ENCODE assay signal across 9 mouse cellular contexts in the genomic region with DNA sequence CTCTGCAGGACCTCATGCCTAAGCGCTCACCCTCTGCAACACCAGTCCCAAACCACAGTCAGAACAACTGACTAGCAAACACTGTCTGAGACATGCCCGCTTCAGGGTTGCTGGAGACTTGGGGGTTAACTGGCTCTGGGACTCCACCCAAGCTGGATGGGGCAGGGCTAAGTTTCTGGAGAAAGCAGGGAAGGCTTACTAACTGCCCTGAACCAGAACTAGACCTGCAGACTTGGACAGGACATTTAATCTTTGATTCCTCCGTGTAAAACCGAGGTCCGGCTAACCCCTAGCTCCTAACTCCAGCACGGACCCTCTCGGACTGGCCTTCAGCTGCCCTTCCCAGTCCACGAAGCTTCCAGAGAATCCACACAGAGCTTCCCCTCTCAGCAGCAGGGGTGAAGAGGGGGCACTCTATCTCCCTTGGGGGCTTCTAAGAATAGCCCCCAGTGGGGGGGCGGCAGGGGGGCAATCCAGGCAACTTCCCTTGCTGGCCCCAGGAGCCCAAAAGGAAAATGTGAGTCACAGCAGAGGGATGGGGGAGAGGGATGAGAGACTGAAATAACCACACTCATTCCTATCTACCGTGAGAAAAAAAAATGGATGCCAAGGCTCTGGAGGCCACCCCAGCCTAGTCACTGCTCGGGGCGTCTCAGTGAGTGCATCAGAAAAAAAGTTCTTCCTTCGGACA. TPM values are rescaled to one million over a fixed set of nuclear protein-coding genes. Genes with fewer than 3 reads are reported as not detected.
DNase-seq lines count a peak whose midpoint lies in the region; ATAC-seq and TF ChIP-seq lines count a peak whose summit lies in the region.
"Had no signal": no experiment of that assay in that cellular context is flagged by ENCODE, and none has a peak within 500 bp of the region (broad histone marks: within the 10 kb centered on the region; RNA-seq: fewer than 3 reads in every experiment).

No protein-coding gene starts in this region.

- intact Hi-C loops in gastrocnemius, postnatal 14 days (cut with DNase I; ENCODE audit: low total_unique reads): no loop called here

- peak; percentile 52 for DNase-seq in 416B (ENCODE audit: low read depth)
- no peak for DNase-seq in ES-E14 (ENCODE audit: low read depth, low spot score)
- peak; percentile 64 for DNase-seq in gastrocnemius, postnatal 14 days
- no peak for DNase-seq in right cerebral cortex, postnatal 25 days
- DNase-seq in left cerebral cortex, adult 11 months (ENCODE audit: low spot score): no peak
- no peak for DNase-seq in cerebellum, adult 9-11 months

- H3K27me3 ChIP-seq in intestine, embryonic 16.5 days (replicated peaks; ENCODE audit: control insufficient read depth, insufficient read depth, low read length): no peaks in the 10 kb centered on the region
- H3K27me3 ChIP-seq in midbrain, embryonic 15.5 days (replicated peaks): no peaks in the 10 kb centered on the region

- no peaks in the 10 kb centered on the region for H3K36me3 ChIP-seq in ES-E14 (ENCODE audit: control insufficient read depth, insufficient read depth, low read length, poor library complexity, severe bottlenecking)
- H3K36me3 ChIP-seq in intestine, embryonic 16.5 days (ENCODE audit: control insufficient read depth, insufficient read depth, low read length): peaks cover 24% of the 10 kb centered on the region
- H3K36me3 ChIP-seq in midbrain, embryonic 15.5 days (replicated peaks): peaks cover 24% of the 10 kb centered on the region; the same call in 1 of the 2 replicates

- ATAC-seq in intestine, embryonic 16.5 days: peak; percentile 43
- ATAC-seq in midbrain, embryonic 15.5 days (replicated peaks): no peak

- H3K27ac ChIP-seq in ES-E14 (ENCODE audit: insufficient read depth, low read depth, low read length, poor library complexity, severe bottlenecking): no peak overlapping the region
- peak overlapping the region; percentile 72 for H3K27ac ChIP-seq in intestine, embryonic 16.5 days (ENCODE audit: low read length)
- no peak overlapping the region for H3K27ac ChIP-seq in midbrain, embryonic 15.5 days

- H3K9me3 ChIP-seq in ES-E14 (ENCODE audit: control insufficient read depth, insufficient read depth, low read depth, low read length): no peaks in the 10 kb centered on the region
- H3K9me3 ChIP-seq in intestine, embryonic 16.5 days (ENCODE audit: control insufficient read depth, low read length): no peaks in the 10 kb centered on the region
- H3K9me3 ChIP-seq in midbrain, embryonic 15.5 days: no peaks in the 10 kb centered on the region

- peaks cover 4 to 38% of the 10 kb centered on the region in 2 experiments; a peak in 3 of 4 replicates for H3K4me1 ChIP-seq in ES-E14 (ENCODE audit: control insufficient read depth in 2 of 2, insufficient read depth in 2 of 2, low read length in 2 of 2, poor library complexity in 1 of 2)
- peaks cover 53% of the 10 kb centered on the region for H3K4me1 ChIP-seq in intestine, embryonic 16.5 days (ENCODE audit: control insufficient read depth, insufficient read depth, low read length)
- peaks cover 26% of the 10 kb centered on the region for H3K4me1 ChIP-seq in midbrain, embryonic 15.5 days

- H3K9ac ChIP-seq in ES-E14 (ENCODE audit: insufficient read depth, low read depth, low read length, poor library complexity, severe bottlenecking): peak overlapping the region; percentile 48; the same call in 1 of the 2 replicates
- peak overlapping the region; percentile 70 for H3K9ac ChIP-seq in intestine, embryonic 16.5 days (ENCODE audit: low read depth, low read length)
- H3K9ac ChIP-seq in midbrain, embryonic 15.5 days: no peak overlapping the region

- in situ Hi-C loops in ES-E14 (cut with MboI; ENCODE audit: low sequenced_read_pairs in 2 of 2, unreplicated experiment in 2 of 2): no loop called here

- 0 out of 4 replicates have a peak overlapping the region, but pooled peaks of 1 of the 2 experiments have one; percentile 12 for H3K4me3 ChIP-seq in ES-E14 (ENCODE audit: insufficient read depth in 1 of 2, low read depth in 1 of 2, low read length in 2 of 2, poor library complexity in 1 of 2, severe bottlenecking in 1 of 2)
- peak overlapping the region; percentile 44 for H3K4me3 ChIP-seq in intestine, embryonic 16.5 days (ENCODE audit: low read length)
- no peak overlapping the region for H3K4me3 ChIP-seq in midbrain, embryonic 15.5 days

- peak overlapping the region; percentile 66 for H3K4me2 ChIP-seq in intestine, embryonic 16.5 days (ENCODE audit: low read depth, low read length)
- H3K4me2 ChIP-seq in midbrain, embryonic 15.5 days: peak overlapping the region; percentile 8; the same call in 1 of the 2 replicates

- 35% methylated on average over 13 of the region's 13 CpGs for WGBS in intestine, embryonic 16.5 days
- WGBS in midbrain, embryonic 15.5 days: 62% methylated on average over 13 of the region's 13 CpGs

TF ChIP-seq in ES-E14, 5 proteins besides CTCF, POLR2A, EP300 and RAD21:
- TF ChIP-seq ZNF384 (IDR thresholded peaks at IDR 0.05; ENCODE audit: low read depth, low read length) (no peak), ZC3H11A (IDR thresholded peaks at IDR 0.05; ENCODE audit: borderline replicate concordance, low read depth, low read length) (no peak), HCFC1 (IDR thresholded peaks at IDR 0.05; ENCODE audit: borderline replicate concordance, insufficient read depth, low read length) (no peak), CHD2 (IDR thresholded peaks at IDR 0.05; ENCODE audit: low read depth, low read length) (no peak), MAFK (IDR thresholded peaks at IDR 0.05; ENCODE audit: insufficient read depth, low read depth, low read length) (no peak)

RNA-seq across cellular contexts. Expression of gene Adcy6, which starts 7.5 kb away (rescaled TPM):
- total RNA-seq in ES-E14 (2012; rRNA removed): 9.0 and 15.3 TPM in 2 replicates
- 10 to 100 TPM; 33.1 to 36.4 TPM for total RNA-seq in gastrocnemius, postnatal 14 days (2021)
- 17.1 and 18.8 TPM in 2 replicates for polyA plus RNA-seq in intestine, embryonic 16.5 days (2015; fragmentation: Nextera tagmentation; extraction: Ambion mirVana)
- polyA plus RNA-seq in midbrain, embryonic 15.5 days (2015; fragmentation: Nextera tagmentation; extraction: Ambion mirVana): 14.0 and 15.2 TPM in 2 replicates

RNA-seq across cellular contexts. Expression of gene Cacnb3, which starts 28.3 kb away (rescaled TPM):
- 27.3 and 32.0 TPM in 2 replicates for total RNA-seq in ES-E14 (2012; rRNA removed)
- 1 to 10 TPM; 6.6 to 9.5 TPM for total RNA-seq in gastrocnemius, postnatal 14 days (2021)
- polyA plus RNA-seq in intestine, embryonic 16.5 days (2015; fragmentation: Nextera tagmentation; extraction: Ambion mirVana): 20.3 and 22.8 TPM in 2 replicates
- polyA plus RNA-seq in midbrain, embryonic 15.5 days (2015; fragmentation: Nextera tagmentation; extraction: Ambion mirVana): 199 and 201 TPM in 2 replicates

RNA-seq across cellular contexts. Expression of gene 4930415O20Rik, which starts 31.5 kb away (rescaled TPM):
- not detected in 2 replicates for total RNA-seq in ES-E14 (2012; rRNA removed)
- total RNA-seq in gastrocnemius, postnatal 14 days (2021): under 1 TPM in 1 of 2 experiments, not detected in 1; 0.44 TPM
- polyA plus RNA-seq in intestine, embryonic 16.5 days (2015; fragmentation: Nextera tagmentation; extraction: Ambion mirVana): 0.43 TPM in 1 of 2 replicates, not detected in the other
- 0.44 and 0.46 TPM in 2 replicates for polyA plus RNA-seq in midbrain, embryonic 15.5 days (2015; fragmentation: Nextera tagmentation; extraction: Ambion mirVana)
- polyA plus RNA-seq: embryonic facial prominence, embryonic 11.5 days had no signal

RNA-seq across cellular contexts. Expression of gene Ccnt1, which starts 31.6 kb away (rescaled TPM):
- 53.1 and 59.1 TPM in 2 replicates for total RNA-seq in ES-E14 (2012; rRNA removed)
- total RNA-seq in gastrocnemius, postnatal 14 days (2021): 10 to 100 TPM; 20.4 to 20.6 TPM
- polyA plus RNA-seq in intestine, embryonic 16.5 days (2015; fragmentation: Nextera tagmentation; extraction: Ambion mirVana): 41.2 and 43.7 TPM in 2 replicates
- 71.7 and 72.6 TPM in 2 replicates for polyA plus RNA-seq in midbrain, embryonic 15.5 days (2015; fragmentation: Nextera tagmentation; extraction: Ambion mirVana)

Comparison
In these comparisons a context has a peak if more than half of its experiments do, and no peak if none do; other contexts are left out.
1. DNase-seq: peak in 416B (single experiment) and gastrocnemius, postnatal 14 days (single experiment); none in ES-E14 (single experiment), right cerebral cortex, postnatal 25 days (single experiment), left cerebral cortex, adult 11 months (single experiment) and cerebellum, adult 9-11 months (single experiment).